Mouse (Mus musculus) thymus, postnatal 25 days (tissue): Measurements from ENCODE around the gene Ankfn1.

Experiments used
- DNase-seq: peaks from one replicate; pipeline ENCODE4 v3.0.0; 2022

Gene Ankfn1

GRCm38 (mm10) chr11:89569391-89570145 is 207.9 kb downstream of the Ankfn1 start:
- no peak for DNase-seq

- DNase-seq = no peak
These were observed 209.2 kb downstream of the Ankfn1 start for GRCm38 (mm10) chr11:89568246-89568645.

- DNase-seq = no peak
These were observed 226.0 kb downstream of the Ankfn1 start for GRCm38 (mm10) chr11:89551441-89551840.

- no peak for DNase-seq
These were observed 226.5 kb downstream of the Ankfn1 start for GRCm38 (mm10) chr11:89550921-89551320.

GRCm38 (mm10) chr11:89548786-89549185 is 228.7 kb downstream of the Ankfn1 start:
- DNase-seq = no peak

- no peak for DNase-seq
These were observed 231.3 kb downstream of the Ankfn1 start for GRCm38 (mm10) chr11:89546164-89546563.

- DNase-seq = no peak
These were observed 232.3 kb downstream of the Ankfn1 start for GRCm38 (mm10) chr11:89544856-89545817.

- DNase-seq = no peak
These were observed 239.1 kb downstream of the Ankfn1 start for GRCm38 (mm10) chr11:89538376-89538775.

- DNase-seq = no peak
These were observed 249.5 kb downstream of the Ankfn1 start for GRCm38 (mm10) chr11:89527800-89528430.

GRCm38 (mm10) chr11:89515501-89515901 is 262.0 kb downstream of the Ankfn1 start:
- no peak for DNase-seq

GRCm38 (mm10) chr11:89508675-89509324 is 268.7 kb downstream of the Ankfn1 start:
- no peak for DNase-seq

GRCm38 (mm10) chr11:89506595-89507245 is 270.7 kb downstream of the Ankfn1 start:
- no peak for DNase-seq

- DNase-seq = no peak
These were observed 272.4 kb downstream of the Ankfn1 start for GRCm38 (mm10) chr11:89505046-89505445.

GRCm38 (mm10) chr11:89501796-89502195 is 275.7 kb downstream of the Ankfn1 start:
- no peak for DNase-seq

GRCm38 (mm10) chr11:89500961-89501360 is 276.5 kb downstream of the Ankfn1 start:
- no peak for DNase-seq

- no peak for DNase-seq
These were observed 296.4 kb downstream of the Ankfn1 start for GRCm38 (mm10) chr11:89481084-89481483.

- DNase-seq = no peak
These were observed 300.5 kb downstream of the Ankfn1 start for GRCm38 (mm10) chr11:89476927-89477326.

- DNase-seq = no peak
These were observed 301.4 kb downstream of the Ankfn1 start for GRCm38 (mm10) chr11:89476047-89476446.

- DNase-seq = no peak
These were observed 304.6 kb downstream of the Ankfn1 start for GRCm38 (mm10) chr11:89472871-89473270.

GRCm38 (mm10) chr11:89465381-89465780 is 312.1 kb downstream of the Ankfn1 start:
- no peak for DNase-seq

- no peak for DNase-seq
These were observed 315.2 kb downstream of the Ankfn1 start for GRCm38 (mm10) chr11:89462216-89462615.

- no peak for DNase-seq
These were observed 318.0 kb downstream of the Ankfn1 start for GRCm38 (mm10) chr11:89459437-89459836.
